Mouse (Mus musculus): ENCODE measurements around the gene Zbtb17. TPM values are rescaled to one million over a fixed set of nuclear protein-coding genes. Genes with fewer than 3 reads are reported as not detected.

Gene Zbtb17
- polyA plus RNA-seq, 1 experiment from 2014 or later, result 34.0 TPM

- 59% methylated on average over 7 of the region's 7 CpGs for WGBS
These were observed 28.5 kb upstream of the Zbtb17 start, which contains the start of gene Clcnkb for GRCm38 (mm10) chr4:141415924-141416323. TSS of gene Clcnkb (minus strand) at chr4:141416014.

GRCm38 (mm10) chr4:141419398-141420191 is 24.9 kb upstream of the Zbtb17 start:
- H3K4me1 ChIP-seq, result peaks cover 6% of the 10 kb centered on the region
- no peak for ATAC-seq (ENCODE audit: insufficient number of reproducible peaks, low FRiP score, low TSS enrichment, low read depth)
- H3K4me2 ChIP-seq (replicated peaks), result no peak overlapping the region
- WGBS, result 59% methylated on average over 27 of the region's 27 CpGs
- H3K27ac ChIP-seq (replicated peaks), result no peak overlapping the region
- no peaks in the 10 kb centered on the region for H3K36me3 ChIP-seq
- no peaks in the 10 kb centered on the region for H3K27me3 ChIP-seq
- H3K9ac ChIP-seq, result no peak overlapping the region
- H3K4me3 ChIP-seq (replicated peaks), result no peak overlapping the region
- no peaks in the 10 kb centered on the region for H3K9me3 ChIP-seq (replicated peaks)

More at GRCm38 (mm10) chr4:141415924-141416323, 28.5 kb upstream of the Zbtb17 start, which contains the start of gene Clcnkb:
- no peak within 1 kb of the TSS for H3K4me3 ChIP-seq (replicated peaks)
- no peak within 1 kb of the TSS for H3K4me2 ChIP-seq (replicated peaks)
- no peaks in the 10 kb centered on the region for H3K36me3 ChIP-seq
- H3K4me1 ChIP-seq, result peaks cover 6% of the 10 kb centered on the region; the same call in 1 of the 2 replicates
- no peak within 1 kb of the TSS for H3K27ac ChIP-seq (replicated peaks)
- H3K9ac ChIP-seq, result no peak within 1 kb of the TSS
- H3K27me3 ChIP-seq, result no peaks in the 10 kb centered on the region
- H3K9me3 ChIP-seq (replicated peaks), result no peaks in the 10 kb centered on the region
- ATAC-seq (ENCODE audit: insufficient number of reproducible peaks, low FRiP score, low TSS enrichment, low read depth), result no peak

- Histone ChIP-seq H3K36me3 (no peaks in the 10 kb centered on the region), H3K4me2 (replicated peaks) (no peak within 1 kb of the TSS), H3K4me3 (replicated peaks) (no peak within 1 kb of the TSS), H3K27ac (replicated peaks) (no peak within 1 kb of the TSS; the same call in 1 of the 2 replicates), H3K4me1 (peaks cover 11% of the 10 kb centered on the region), H3K9me3 (replicated peaks) (no peaks in the 10 kb centered on the region), H3K9ac (no peak within 1 kb of the TSS), H3K27me3 (0 out of 2 replicates have a peak, but pooled peaks cover 2% of the 10 kb centered on the region)
- ATAC-seq (ENCODE audit: insufficient number of reproducible peaks, low FRiP score, low TSS enrichment, low read depth), result no peak
- 51% methylated on average over 9 of the region's 9 CpGs for WGBS
These were observed 24.1 kb upstream of the Zbtb17 start, which contains the start of gene Hspb7 for GRCm38 (mm10) chr4:141420192-141420829. TSS of gene Hspb7 (plus strand) at chr4:141420779.

GRCm38 (mm10) chr4:141420886-141421285 is 23.6 kb upstream of the Zbtb17 start:
- peaks cover 16% of the 10 kb centered on the region for H3K4me1 ChIP-seq
- H3K9me3 ChIP-seq (replicated peaks), result no peaks in the 10 kb centered on the region
- no peak for ATAC-seq (ENCODE audit: insufficient number of reproducible peaks, low FRiP score, low TSS enrichment, low read depth)
- H3K27ac ChIP-seq (replicated peaks), result no peak overlapping the region; the same call in 1 of the 2 replicates
- H3K27me3 ChIP-seq, result 0 out of 2 replicates have a peak, but pooled peaks cover 2% of the 10 kb centered on the region
- no peak overlapping the region for H3K4me3 ChIP-seq (replicated peaks)
- no peaks in the 10 kb centered on the region for H3K36me3 ChIP-seq
- no peak overlapping the region for H3K4me2 ChIP-seq (replicated peaks)
- WGBS, result 40% methylated on average over 9 of the region's 9 CpGs
- no peak overlapping the region for H3K9ac ChIP-seq

GRCm38 (mm10) chr4:141421423-141421822 is 23.0 kb upstream of the Zbtb17 start:
- Histone ChIP-seq H3K9me3 (replicated peaks) (no peaks in the 10 kb centered on the region), H3K27me3 (0 out of 2 replicates have a peak, but pooled peaks cover 2% of the 10 kb centered on the region), H3K36me3 (no peaks in the 10 kb centered on the region), H3K4me3 (replicated peaks) (no peak overlapping the region), H3K27ac (replicated peaks) (no peak overlapping the region; the same call in 1 of the 2 replicates), H3K4me2 (replicated peaks) (no peak overlapping the region), H3K4me1 (peaks cover 22% of the 10 kb centered on the region), H3K9ac (no peak overlapping the region)
- no peak for ATAC-seq (ENCODE audit: insufficient number of reproducible peaks, low FRiP score, low TSS enrichment, low read depth)
- 58% methylated on average over 14 of the region's 14 CpGs for WGBS

- WGBS, result 79% methylated on average over 5 of the region's 5 CpGs
These were observed 21.6 kb upstream of the Zbtb17 start for GRCm38 (mm10) chr4:141422841-141423240.

GRCm38 (mm10) chr4:141423288-141423687 is 21.2 kb upstream of the Zbtb17 start:
- WGBS, result 79% methylated on average over 5 of the region's 5 CpGs
- ATAC-seq (ENCODE audit: insufficient number of reproducible peaks, low FRiP score, low TSS enrichment, low read depth), result no peak
- peaks cover 25% of the 10 kb centered on the region for H3K4me1 ChIP-seq
- no peaks in the 10 kb centered on the region for H3K9me3 ChIP-seq (replicated peaks)
- H3K27ac ChIP-seq (replicated peaks), result no peak overlapping the region
- H3K36me3 ChIP-seq, result no peaks in the 10 kb centered on the region
- 0 out of 2 replicates have a peak, but pooled peaks cover 2% of the 10 kb centered on the region for H3K27me3 ChIP-seq
- H3K4me3 ChIP-seq (replicated peaks), result no peak overlapping the region
- no peak overlapping the region for H3K4me2 ChIP-seq (replicated peaks)
- H3K9ac ChIP-seq, result no peak overlapping the region

More at GRCm38 (mm10) chr4:141422841-141423240, 21.6 kb upstream of the Zbtb17 start:
- Histone ChIP-seq H3K36me3 (no peaks in the 10 kb centered on the region), H3K4me3 (replicated peaks) (no peak overlapping the region), H3K9ac (no peak overlapping the region), H3K9me3 (replicated peaks) (no peaks in the 10 kb centered on the region), H3K4me1 (peaks cover 25% of the 10 kb centered on the region), H3K4me2 (replicated peaks) (no peak overlapping the region), H3K27ac (replicated peaks) (no peak overlapping the region), H3K27me3 (0 out of 2 replicates have a peak, but pooled peaks cover 2% of the 10 kb centered on the region)
- no peak for ATAC-seq (ENCODE audit: insufficient number of reproducible peaks, low FRiP score, low TSS enrichment, low read depth)

GRCm38 (mm10) chr4:141423691-141424431 is 20.6 kb upstream of the Zbtb17 start:
- H3K27me3 ChIP-seq, result 0 out of 2 replicates have a peak, but pooled peaks cover 2% of the 10 kb centered on the region
- no peak for ATAC-seq (ENCODE audit: insufficient number of reproducible peaks, low FRiP score, low TSS enrichment, low read depth)
- H3K27ac ChIP-seq (replicated peaks), result no peak overlapping the region
- no peak overlapping the region for H3K4me2 ChIP-seq (replicated peaks)
- WGBS, result 87% methylated on average over 13 of the region's 13 CpGs
- no peak overlapping the region for H3K4me3 ChIP-seq (replicated peaks)
- H3K9ac ChIP-seq, result no peak overlapping the region
- no peaks in the 10 kb centered on the region for H3K9me3 ChIP-seq (replicated peaks)
- H3K4me1 ChIP-seq, result peaks cover 25% of the 10 kb centered on the region
- H3K36me3 ChIP-seq, result no peaks in the 10 kb centered on the region

GRCm38 (mm10) chr4:141425484-141426479 is 18.7 kb upstream of the Zbtb17 start:
- H3K9ac ChIP-seq, result peak overlapping the region; percentile 5; the same call in 1 of the 2 replicates
- 4% methylated on average over 36 of the region's 36 CpGs for WGBS
- peak overlapping the region; percentile 60; the same call in 1 of the 2 replicates for H3K27ac ChIP-seq (replicated peaks)
- peak; percentile 88 for ATAC-seq (ENCODE audit: insufficient number of reproducible peaks, low FRiP score, low TSS enrichment, low read depth)
- H3K4me2 ChIP-seq (replicated peaks), result peak overlapping the region; percentile 90
- H3K4me3 ChIP-seq (replicated peaks), result peak overlapping the region; percentile 43
- peaks cover 21% of the 10 kb centered on the region for H3K4me1 ChIP-seq
- H3K9me3 ChIP-seq (replicated peaks), result no peaks in the 10 kb centered on the region
- H3K36me3 ChIP-seq, result no peaks in the 10 kb centered on the region
- 0 out of 2 replicates have a peak, but pooled peaks cover 2% of the 10 kb centered on the region for H3K27me3 ChIP-seq

All from embryonic facial prominence, embryonic 15.5 days (tissue).